Mouse (Mus musculus): ENCODE results near the gene Flcn.

DNA sequence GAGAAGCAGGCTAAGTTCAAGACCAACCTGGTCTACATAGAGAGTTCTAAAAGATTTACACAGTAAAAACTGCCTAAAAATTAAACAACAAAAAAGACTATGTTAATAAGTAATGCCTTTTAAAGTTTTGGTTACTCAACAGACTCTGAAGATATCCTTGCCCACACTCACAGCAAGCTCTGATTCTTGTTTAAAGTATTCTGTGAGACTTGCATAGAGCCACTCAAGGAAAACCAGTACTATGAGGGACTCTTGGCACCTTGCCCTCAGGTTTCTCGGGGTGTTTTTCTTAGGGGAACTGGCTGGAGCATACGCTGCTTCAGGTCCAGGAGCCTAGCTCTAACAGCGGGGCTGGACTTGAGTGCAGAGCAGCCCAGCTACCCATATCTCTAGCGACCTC lies 30.4 kb downstream of the Flcn start:
- TF ChIP-seq CTCF (IDR thresholded peaks at IDR 0.05; ENCODE audit: extremely low read depth, insufficient read depth, insufficient read length, insufficient replicate concordance): no peak
- no peak for TF ChIP-seq POLR2A (IDR thresholded peaks at IDR 0.05; ENCODE audit: low read depth, low read length)
